Mouse (Mus musculus): ENCODE measurements around the gene Limch1. TPM values are rescaled to one million over a fixed set of nuclear protein-coding genes. Genes with fewer than 3 reads are reported as not detected.

Limch1 gene
- polyA plus RNA-seq, 1 experiment, result 15.7 TPM

DNA sequence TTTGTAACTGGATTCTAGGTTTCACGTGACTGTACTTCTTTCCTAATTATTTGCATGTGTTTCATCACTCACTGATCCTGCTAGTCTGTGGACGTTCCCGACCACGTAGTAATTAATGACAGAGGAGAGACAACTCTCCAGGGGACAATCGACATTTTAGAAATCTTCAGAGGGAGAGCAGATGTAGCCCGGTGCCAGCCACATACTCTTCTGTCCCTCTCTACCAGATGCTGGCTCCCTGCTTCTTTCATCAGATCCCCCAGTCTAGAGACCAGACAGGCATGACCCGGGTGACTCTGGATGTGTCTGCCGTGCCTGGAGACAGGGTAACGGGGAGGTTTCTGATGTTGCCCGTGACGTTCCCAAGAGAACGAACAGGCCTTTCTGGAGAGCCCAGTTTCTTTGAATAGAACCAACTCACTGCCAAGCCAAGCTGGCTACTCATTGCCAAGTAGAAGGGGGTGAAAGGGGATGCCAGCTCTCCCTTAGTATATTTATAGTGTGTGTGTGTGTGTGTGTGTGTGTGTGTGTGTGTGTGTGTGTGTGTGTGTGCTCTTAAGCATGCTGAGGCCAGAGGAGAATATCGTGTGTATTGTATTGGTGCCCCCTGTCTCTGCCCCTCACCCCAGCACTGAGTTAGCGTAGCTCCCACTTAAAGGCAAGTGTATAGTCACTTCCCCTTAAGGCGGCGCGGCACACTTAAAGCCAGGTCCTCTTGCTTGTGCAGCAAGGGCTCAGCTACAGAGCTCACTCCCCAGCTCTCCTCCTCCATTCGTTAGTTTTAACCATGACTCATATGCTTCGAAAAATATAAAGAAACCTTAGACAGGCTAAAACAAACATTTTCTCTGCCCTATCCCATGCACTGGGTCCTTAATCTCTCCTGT is 233.9 kb downstream of the Limch1 start:
- Histone ChIP-seq H3K9ac (ENCODE audit: low read depth, poor library complexity, severe bottlenecking) (no peak overlapping the region), H3K27me3 (ENCODE audit: control insufficient read depth, insufficient read depth, low read length, poor library complexity, severe bottlenecking) (no peaks in the 10 kb centered on the region), H3K9me3 (replicated peaks; ENCODE audit: control insufficient read depth, insufficient read depth, low read length, poor library complexity, severe bottlenecking) (no peaks in the 10 kb centered on the region), H3K36me3 (ENCODE audit: control insufficient read depth, insufficient read depth, low read length, poor library complexity, severe bottlenecking) (no peaks in the 10 kb centered on the region), H3K4me1 (ENCODE audit: control insufficient read depth, insufficient read depth, low read length) (no peaks in the 10 kb centered on the region), H3K4me3 (ENCODE audit: low read depth, low read length) (no peak overlapping the region), H3K27ac (ENCODE audit: insufficient read depth, low read length) (no peak overlapping the region)
- TF ChIP-seq POLR2A (IDR thresholded peaks at IDR 0.05; ENCODE audit: insufficient read depth, low read length) (no peak), CTCF (IDR thresholded peaks at IDR 0.05; ENCODE audit: low read depth, low read length) (no peak), EP300 (IDR thresholded peaks at IDR 0.05; ENCODE audit: insufficient read depth, low read depth, low read length) (no peak)

- no peak for TF ChIP-seq POLR2A (IDR thresholded peaks at IDR 0.05; ENCODE audit: insufficient read depth, low read length)
- no peak for TF ChIP-seq EP300 (IDR thresholded peaks at IDR 0.05; ENCODE audit: insufficient read depth, low read depth, low read length)
- TF ChIP-seq CTCF (IDR thresholded peaks at IDR 0.05; ENCODE audit: low read depth, low read length), result no peak
- no peak overlapping the region for H3K27ac ChIP-seq (ENCODE audit: insufficient read depth, low read length)
- no peak overlapping the region for H3K4me3 ChIP-seq (ENCODE audit: low read depth, low read length)
- H3K9me3 ChIP-seq (replicated peaks; ENCODE audit: control insufficient read depth, insufficient read depth, low read length, poor library complexity, severe bottlenecking), result no peaks in the 10 kb centered on the region
- no peaks in the 10 kb centered on the region for H3K4me1 ChIP-seq (ENCODE audit: control insufficient read depth, insufficient read depth, low read length)
- H3K36me3 ChIP-seq (ENCODE audit: control insufficient read depth, insufficient read depth, low read length, poor library complexity, severe bottlenecking), result no peaks in the 10 kb centered on the region
- no peaks in the 10 kb centered on the region for H3K27me3 ChIP-seq (ENCODE audit: control insufficient read depth, insufficient read depth, low read length, poor library complexity, severe bottlenecking)
- no peak overlapping the region for H3K9ac ChIP-seq (ENCODE audit: low read depth, poor library complexity, severe bottlenecking)
Measured at GRCm38 (mm10) chr5:66980862-66981261, 235.2 kb downstream of the Limch1 start.

- no peak overlapping the region for H3K27ac ChIP-seq (ENCODE audit: insufficient read depth, low read length)
Measured at GRCm38 (mm10) chr5:66983104-66983503, 237.5 kb downstream of the Limch1 start.

DNA sequence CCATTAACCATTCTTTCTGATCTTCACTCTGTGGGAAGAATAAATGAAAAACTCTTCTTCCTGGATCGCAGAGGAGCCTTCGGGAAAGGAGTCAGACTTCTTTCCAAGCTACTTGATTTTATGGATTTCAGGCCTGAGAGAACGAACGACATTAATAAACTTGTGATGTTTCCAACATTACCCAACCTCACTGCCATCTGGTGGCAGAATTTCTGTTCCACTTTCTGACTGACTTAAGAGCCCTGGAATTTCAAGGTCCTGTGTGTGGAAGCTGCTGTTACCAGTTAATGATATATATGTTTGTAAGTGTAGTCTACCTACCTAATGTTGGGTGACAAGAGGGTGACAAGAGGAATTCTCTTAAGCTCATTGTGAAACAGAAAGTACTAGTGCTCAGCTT is 243.3 kb downstream of the Limch1 start:
- Histone ChIP-seq H3K27ac (ENCODE audit: insufficient read depth, low read length) (no peak overlapping the region), H3K9ac (ENCODE audit: low read depth, poor library complexity, severe bottlenecking) (no peak overlapping the region), H3K4me1 (ENCODE audit: control insufficient read depth, insufficient read depth, low read length) (no peaks in the 10 kb centered on the region), H3K27me3 (ENCODE audit: control insufficient read depth, insufficient read depth, low read length, poor library complexity, severe bottlenecking) (no peaks in the 10 kb centered on the region), H3K4me3 (ENCODE audit: low read depth, low read length) (no peak overlapping the region), H3K9me3 (replicated peaks; ENCODE audit: control insufficient read depth, insufficient read depth, low read length, poor library complexity, severe bottlenecking) (no peaks in the 10 kb centered on the region), H3K36me3 (ENCODE audit: control insufficient read depth, insufficient read depth, low read length, poor library complexity, severe bottlenecking) (no peaks in the 10 kb centered on the region)
- TF ChIP-seq EP300 (IDR thresholded peaks at IDR 0.05; ENCODE audit: insufficient read depth, low read depth, low read length), result no peak
- TF ChIP-seq POLR2A (IDR thresholded peaks at IDR 0.05; ENCODE audit: insufficient read depth, low read length), result no peak
- TF ChIP-seq CTCF (IDR thresholded peaks at IDR 0.05; ENCODE audit: low read depth, low read length), result no peak

More at GRCm38 (mm10) chr5:66983104-66983503, 237.5 kb downstream of the Limch1 start:
- Histone ChIP-seq H3K27me3 (ENCODE audit: control insufficient read depth, insufficient read depth, low read length, poor library complexity, severe bottlenecking) (no peaks in the 10 kb centered on the region), H3K9ac (ENCODE audit: low read depth, poor library complexity, severe bottlenecking) (no peak overlapping the region), H3K9me3 (replicated peaks; ENCODE audit: control insufficient read depth, insufficient read depth, low read length, poor library complexity, severe bottlenecking) (no peaks in the 10 kb centered on the region), H3K4me1 (ENCODE audit: control insufficient read depth, insufficient read depth, low read length) (no peaks in the 10 kb centered on the region), H3K4me3 (ENCODE audit: low read depth, low read length) (no peak overlapping the region), H3K36me3 (ENCODE audit: control insufficient read depth, insufficient read depth, low read length, poor library complexity, severe bottlenecking) (no peaks in the 10 kb centered on the region)
- TF ChIP-seq POLR2A (IDR thresholded peaks at IDR 0.05; ENCODE audit: insufficient read depth, low read length) (no peak), EP300 (IDR thresholded peaks at IDR 0.05; ENCODE audit: insufficient read depth, low read depth, low read length) (no peak), CTCF (IDR thresholded peaks at IDR 0.05; ENCODE audit: low read depth, low read length) (no peak)

- Histone ChIP-seq H3K9ac (ENCODE audit: low read depth, poor library complexity, severe bottlenecking) (no peak overlapping the region), H3K27me3 (ENCODE audit: control insufficient read depth, insufficient read depth, low read length, poor library complexity, severe bottlenecking) (no peaks in the 10 kb centered on the region), H3K4me3 (ENCODE audit: low read depth, low read length) (no peak overlapping the region), H3K36me3 (ENCODE audit: control insufficient read depth, insufficient read depth, low read length, poor library complexity, severe bottlenecking) (no peaks in the 10 kb centered on the region), H3K9me3 (replicated peaks; ENCODE audit: control insufficient read depth, insufficient read depth, low read length, poor library complexity, severe bottlenecking) (no peaks in the 10 kb centered on the region), H3K27ac (ENCODE audit: insufficient read depth, low read length) (no peak overlapping the region), H3K4me1 (ENCODE audit: control insufficient read depth, insufficient read depth, low read length) (no peaks in the 10 kb centered on the region)
- TF ChIP-seq CTCF (IDR thresholded peaks at IDR 0.05; ENCODE audit: low read depth, low read length), result no peak
- TF ChIP-seq POLR2A (IDR thresholded peaks at IDR 0.05; ENCODE audit: insufficient read depth, low read length), result no peak
- TF ChIP-seq EP300 (IDR thresholded peaks at IDR 0.05; ENCODE audit: insufficient read depth, low read depth, low read length), result 0 out of 2 replicates have a peak, but pooled peaks have one; percentile 17
Measured at GRCm38 (mm10) chr5:66989531-66989930, 243.9 kb downstream of the Limch1 start.

- H3K4me3 ChIP-seq (ENCODE audit: low read depth, low read length), result no peak overlapping the region
- no peak for TF ChIP-seq EP300 (IDR thresholded peaks at IDR 0.05; ENCODE audit: insufficient read depth, low read depth, low read length)
- H3K36me3 ChIP-seq (ENCODE audit: control insufficient read depth, insufficient read depth, low read length, poor library complexity, severe bottlenecking), result no peaks in the 10 kb centered on the region
- no peak overlapping the region for H3K27ac ChIP-seq (ENCODE audit: insufficient read depth, low read length)
- H3K27me3 ChIP-seq (ENCODE audit: control insufficient read depth, insufficient read depth, low read length, poor library complexity, severe bottlenecking), result no peaks in the 10 kb centered on the region
- H3K9ac ChIP-seq (ENCODE audit: low read depth, poor library complexity, severe bottlenecking), result no peak overlapping the region
- H3K9me3 ChIP-seq (replicated peaks; ENCODE audit: control insufficient read depth, insufficient read depth, low read length, poor library complexity, severe bottlenecking), result no peaks in the 10 kb centered on the region
- no peaks in the 10 kb centered on the region for H3K4me1 ChIP-seq (ENCODE audit: control insufficient read depth, insufficient read depth, low read length)
Measured at GRCm38 (mm10) chr5:66992401-66992800, 246.8 kb downstream of the Limch1 start.
